Mouse (Mus musculus): ENCODE measurements around the gene Olfr1039.
"Not testable (repeated sequence)": the region's sequence is repeated elsewhere in the genome, so short reads cannot be mapped to it uniquely, and the experiment has no call there.

DNA sequence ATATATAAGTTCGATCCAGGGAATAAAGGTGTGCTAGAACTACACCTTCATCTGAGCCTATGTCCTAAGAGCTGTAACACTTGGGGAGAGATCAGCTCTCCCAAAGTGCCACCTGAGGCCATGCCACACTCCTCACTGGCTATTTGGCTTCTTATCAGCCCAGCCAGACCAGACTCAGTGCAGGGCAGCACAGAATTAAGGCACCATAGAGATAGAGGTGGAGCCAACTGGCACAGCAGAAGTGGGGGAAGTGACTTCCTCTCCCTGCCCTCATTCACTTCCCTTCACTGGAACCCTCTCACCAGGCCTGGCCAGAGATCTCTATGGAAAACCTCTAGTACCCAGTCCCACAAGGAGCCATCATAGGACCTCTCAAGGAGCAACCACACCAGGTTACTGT is 55.2 kb downstream of the Olfr1039 start:
- not testable (repeated sequence) for TF ChIP-seq CTCF, EP300 (IDR thresholded peaks at IDR 0.05; ENCODE audit: low read depth)
